Mouse (Mus musculus) lung, adult 18-20 months (tissue): ENCODE data around the gene 2200002D01Rik.
"Not testable (repeated sequence)": the region's sequence is repeated elsewhere in the genome, so short reads cannot be mapped to it uniquely, and the experiment has no call there.

Experiments
- DNase-seq, 2 experiments: peaks; one replicate each; pipeline ENCODE4 v3.0.0; 2022; ENCODE audit warnings: mixed read lengths in 2 of 2

Gene 2200002D01Rik

DNA sequence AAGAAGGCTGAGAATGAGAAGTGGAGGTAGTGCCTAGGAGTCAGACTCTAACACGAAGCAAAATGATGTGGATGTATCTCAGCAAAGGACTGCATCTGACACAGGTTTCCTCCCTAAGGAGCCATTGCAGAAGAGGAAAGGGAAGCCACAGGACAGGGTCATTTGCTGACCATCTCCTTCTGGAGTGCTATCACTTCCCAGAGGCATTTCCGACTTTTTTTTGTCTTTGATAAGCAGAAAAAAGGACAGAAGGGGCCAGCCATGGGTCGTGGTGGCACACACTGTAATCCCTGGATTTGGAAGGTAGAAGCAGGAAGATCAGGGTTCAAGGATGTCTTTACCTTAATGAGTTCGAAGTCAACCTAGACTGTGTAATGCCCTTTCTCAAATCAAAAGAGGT, 11.7 kb downstream of the 2200002D01Rik start:
- DNase-seq = no peak

DNA sequence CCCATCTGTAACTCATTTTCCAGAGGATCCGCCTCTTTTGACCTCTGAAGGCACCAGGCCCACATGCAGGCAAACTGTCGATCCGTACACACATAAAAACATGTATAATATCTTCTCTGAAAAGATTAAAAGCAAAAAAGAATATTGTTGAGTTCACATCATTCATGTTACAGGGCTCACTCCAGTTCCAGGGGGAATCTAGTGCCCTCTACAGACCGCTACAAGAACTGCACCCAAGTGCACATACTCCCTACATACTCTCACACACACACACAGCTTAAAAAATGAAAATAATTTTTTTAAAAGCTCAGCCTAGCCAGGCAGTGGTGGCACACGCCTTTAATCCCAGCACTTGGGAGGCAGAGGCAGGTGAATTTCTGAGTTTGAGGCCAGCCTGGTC, 13.6 kb downstream of the 2200002D01Rik start:
- DNase-seq = no peak

DNA sequence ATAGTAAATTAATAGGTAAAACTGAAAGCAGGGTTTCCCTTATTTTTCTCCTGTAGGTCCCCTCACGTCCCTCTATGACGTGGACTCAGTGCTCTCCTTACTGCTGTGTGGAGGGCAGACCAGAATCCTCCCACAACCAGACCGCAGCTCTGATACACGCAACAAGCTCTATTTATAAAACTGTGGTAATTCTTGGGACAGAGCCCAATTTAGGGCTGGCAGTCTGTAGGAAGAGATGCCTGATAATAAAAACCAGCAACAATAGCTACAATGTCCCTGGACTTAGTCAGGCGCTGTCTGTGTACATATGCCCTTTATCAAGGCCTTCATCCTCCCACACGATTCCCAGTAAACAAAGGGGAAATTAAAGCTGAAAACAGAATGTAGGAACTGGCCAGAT, 14.5 kb downstream of the 2200002D01Rik start:
- DNase-seq = peak in 1 of 2 experiments; percentile 65

- DNase-seq = peak; percentile 74 to 80
These were observed 15.8 kb downstream of the 2200002D01Rik start, which contains the start of gene Kcnk6 for GRCm38 (mm10) chr7:29232247-29233013. TSS of gene Kcnk6 (minus strand) at chr7:29232515.

- DNase-seq = no peak
These were observed 16.7 kb downstream of the 2200002D01Rik start for GRCm38 (mm10) chr7:29231517-29231916.

DNA sequence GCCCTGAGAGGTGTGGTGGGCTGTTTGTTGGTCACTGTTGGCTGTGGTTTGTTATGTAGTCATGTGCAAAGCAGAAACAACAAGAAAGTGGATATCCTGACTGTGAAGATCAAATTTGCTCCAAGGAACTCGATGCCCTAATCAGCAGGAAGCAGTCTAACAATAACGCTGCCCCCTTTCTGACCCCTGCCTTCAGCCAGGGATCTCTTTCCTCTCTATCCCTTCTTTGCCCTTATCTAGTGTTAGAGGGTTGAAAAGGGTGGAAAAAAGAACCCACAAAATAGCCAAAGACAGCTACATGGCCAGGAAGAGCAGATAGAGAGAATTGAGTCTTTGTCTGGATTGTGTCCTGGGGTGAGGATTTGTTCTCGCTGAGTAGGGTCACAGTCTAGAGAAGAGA, 17.7 kb downstream of the 2200002D01Rik start:
- DNase-seq = no peak

DNA sequence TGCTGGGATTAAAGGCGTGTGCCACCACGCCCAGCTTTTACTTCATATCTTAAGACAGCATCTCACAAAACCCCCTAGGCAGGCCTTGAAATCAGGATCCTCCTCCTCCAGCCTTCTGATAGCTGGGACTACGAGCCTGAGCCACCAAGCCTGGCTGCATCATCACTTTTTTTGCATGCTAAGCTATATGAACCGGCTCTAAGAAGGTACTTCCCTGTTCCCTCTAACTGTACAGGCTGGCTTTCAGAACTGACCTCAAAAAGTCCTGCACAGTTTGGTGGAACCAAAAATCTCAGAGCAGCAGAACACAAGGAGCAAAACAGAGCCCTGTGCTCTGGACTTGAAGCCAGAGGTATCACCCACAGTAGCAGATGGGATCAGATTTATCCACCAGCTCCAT, 20.1 kb downstream of the 2200002D01Rik start:
- DNase-seq = no peak

DNA sequence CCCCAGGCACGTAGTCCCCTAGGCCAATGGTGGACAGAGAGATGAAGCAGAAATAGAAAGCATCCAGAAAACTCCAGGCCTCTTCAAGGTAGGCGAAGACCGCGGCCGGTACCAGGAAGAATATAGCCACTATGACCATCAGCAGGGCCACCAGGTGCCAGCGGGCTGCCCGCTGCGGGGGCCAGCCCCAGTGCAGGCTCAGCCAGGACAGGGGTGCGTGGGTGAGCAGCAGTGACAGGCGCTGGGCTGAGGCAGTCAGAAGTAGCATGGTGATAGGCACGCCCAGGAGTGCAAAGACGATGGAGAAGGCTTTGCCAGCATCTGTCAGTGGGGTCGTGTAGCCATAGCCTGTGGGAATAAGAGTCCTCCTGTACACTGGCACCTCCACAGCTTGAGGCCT, 22.7 kb downstream of the 2200002D01Rik start:
- DNase-seq = no peak

GRCm38 (mm10) chr7:29224756-29225394, 23.4 kb downstream of the 2200002D01Rik start:
- no peak for DNase-seq

- DNase-seq = no peak
These were observed 33.4 kb downstream of the 2200002D01Rik start for GRCm38 (mm10) chr7:29214846-29215245.

DNA sequence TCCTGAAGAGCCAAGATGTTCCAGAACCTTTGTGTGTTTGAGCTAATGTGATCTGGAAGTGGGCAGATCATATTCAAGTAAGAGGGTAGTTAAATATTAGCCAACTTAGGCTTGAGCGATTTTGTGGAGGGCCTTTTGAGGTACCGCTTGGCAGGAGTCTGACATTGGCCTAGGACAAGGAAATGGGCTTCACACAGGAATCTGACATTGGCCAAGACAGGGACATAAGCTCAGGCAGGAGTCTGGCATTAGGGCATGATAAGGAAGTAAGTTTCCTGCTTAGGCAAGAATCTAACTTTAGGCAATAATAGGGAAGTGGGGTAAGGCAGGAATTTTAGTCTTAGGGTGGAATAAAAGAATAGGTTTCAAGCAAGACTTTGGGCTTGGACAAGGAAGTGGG, 34.0 kb downstream of the 2200002D01Rik start:
- no peak for DNase-seq

- DNase-seq = peak; percentile 21 to 44
These were observed 34.6 kb downstream of the 2200002D01Rik start, which contains the start of gene Catsperg1 for GRCm38 (mm10) chr7:29213675-29214082. TSS of gene Catsperg1 (minus strand) at chr7:29214035.

DNA sequence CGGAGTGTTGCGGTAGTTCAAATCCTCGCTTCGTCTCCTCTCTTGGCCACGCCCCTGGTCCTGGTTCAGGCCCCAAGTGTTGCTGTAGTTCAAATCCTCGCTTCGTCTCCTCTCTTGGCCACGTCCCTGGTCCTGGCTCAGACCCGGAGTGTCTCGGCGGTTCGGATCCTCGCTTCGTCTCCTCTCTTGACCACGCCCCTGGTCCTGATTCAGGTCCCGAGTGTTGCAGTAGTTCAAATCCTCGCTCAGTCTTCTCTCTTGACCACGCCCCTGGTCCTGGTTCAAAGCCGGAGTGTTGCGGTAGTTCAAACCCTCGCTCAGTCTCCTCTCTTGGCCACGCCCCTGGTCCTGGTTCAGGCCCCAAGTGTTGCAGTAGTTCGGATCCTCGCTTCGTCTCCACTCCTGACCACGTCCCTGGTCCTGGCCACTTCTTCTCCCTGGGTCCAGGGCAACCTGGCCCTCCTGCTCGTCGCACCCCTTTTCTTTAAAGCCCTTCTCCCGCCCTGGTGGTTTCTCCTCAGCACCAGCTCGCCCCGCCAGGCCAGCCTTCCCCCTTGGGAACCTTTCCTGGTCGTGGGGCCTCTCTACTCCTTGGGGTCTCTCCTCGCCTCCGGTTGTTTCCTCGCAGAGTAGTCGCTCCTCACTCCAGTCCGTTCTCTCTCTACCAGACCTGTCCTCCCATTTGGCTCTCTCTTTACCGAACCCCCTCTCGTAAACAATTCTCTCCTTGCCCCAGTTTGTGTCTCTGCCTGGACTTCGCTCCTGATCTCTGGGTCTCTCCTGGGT, 35.3 kb downstream of the 2200002D01Rik start:
- DNase-seq = not testable (repeated sequence)

GRCm38 (mm10) chr7:29212199-29212765, 36.0 kb downstream of the 2200002D01Rik start:
- peak; percentile 15 to 34 for DNase-seq

GRCm38 (mm10) chr7:29211415-29212198, 36.7 kb downstream of the 2200002D01Rik start:
- DNase-seq = peak; percentile 94

- DNase-seq = peak in 1 of 2 experiments; percentile 48
These were observed 37.3 kb downstream of the 2200002D01Rik start for GRCm38 (mm10) chr7:29211013-29211412.

DNA sequence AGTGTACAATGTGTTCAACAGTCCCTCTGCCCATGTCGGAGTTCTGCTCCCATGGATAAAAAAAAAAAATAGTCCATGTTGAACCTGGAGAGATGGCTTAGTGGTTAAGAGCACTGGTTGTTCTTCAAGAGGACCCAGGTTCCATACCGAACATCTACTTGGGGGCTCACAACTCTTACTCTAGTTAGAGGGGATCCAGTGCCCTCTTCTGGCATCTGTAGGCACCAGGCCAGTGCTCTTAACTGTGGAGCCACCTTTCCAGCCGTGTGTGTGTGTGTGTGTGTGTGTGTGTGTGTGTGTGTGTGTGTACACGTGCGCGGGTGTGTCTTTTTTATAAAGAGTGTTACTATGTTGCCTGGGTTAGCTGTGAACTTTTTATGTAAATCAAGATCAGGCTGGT, 45.7 kb downstream of the 2200002D01Rik start:
- DNase-seq = no peak
